Mouse (Mus musculus): ENCODE data around the gene Fbxw11. TPM values are rescaled to one million over a fixed set of nuclear protein-coding genes. Genes with fewer than 3 reads are reported as not detected.
"Not testable (repeated sequence)": the region's sequence is repeated elsewhere in the genome, so short reads cannot be mapped to it uniquely, and the experiment has no call there.

The Fbxw11 gene
- polyA plus RNA-seq, 1 experiment from 2014 or later, result 61.7 TPM

DNA sequence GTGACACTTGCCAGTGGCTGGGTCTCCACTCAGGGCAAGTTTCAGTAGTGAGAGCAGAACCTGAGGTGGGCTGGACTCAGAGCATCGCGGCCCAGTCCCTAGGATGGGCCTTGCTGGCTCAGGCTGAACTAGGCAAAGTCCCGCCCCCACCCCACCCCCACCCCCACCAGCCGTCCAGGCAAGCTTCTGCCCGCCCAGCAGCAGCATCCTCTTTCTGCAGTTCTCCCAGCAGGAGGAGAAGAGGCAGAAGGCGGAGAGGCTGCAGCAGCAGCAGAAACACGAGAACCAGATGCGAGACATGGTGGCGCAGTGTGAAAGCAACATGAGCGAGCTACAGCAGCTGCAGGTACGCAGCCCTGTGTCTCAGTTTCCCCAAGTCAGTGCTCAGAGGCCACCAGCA, 27.0 kb upstream of the Fbxw11 start:
- no peak for ATAC-seq (ENCODE audit: insufficient read depth, low FRiP score, low read depth)
- H3K4me1 ChIP-seq, result peaks cover 16% of the 10 kb centered on the region
- no peak overlapping the region for H3K27ac ChIP-seq
- no peak overlapping the region for H3K4me2 ChIP-seq
- H3K9me3 ChIP-seq, result no peaks in the 10 kb centered on the region
- no peaks in the 10 kb centered on the region for H3K27me3 ChIP-seq (replicated peaks)
- 30% methylated on average over 11 of the region's 11 CpGs for WGBS
- no peaks in the 10 kb centered on the region for H3K36me3 ChIP-seq
- no peak overlapping the region for H3K9ac ChIP-seq
- H3K4me3 ChIP-seq (replicated peaks), result no peak overlapping the region

- no peak for ATAC-seq (ENCODE audit: insufficient read depth, low FRiP score, low read depth)
- Histone ChIP-seq H3K9ac (no peak overlapping the region), H3K4me1 (peaks cover 16% of the 10 kb centered on the region), H3K9me3 (no peaks in the 10 kb centered on the region), H3K27me3 (replicated peaks) (no peaks in the 10 kb centered on the region), H3K27ac (no peak overlapping the region), H3K4me2 (no peak overlapping the region), H3K36me3 (no peaks in the 10 kb centered on the region), H3K4me3 (replicated peaks) (no peak overlapping the region)
- WGBS, result 61% methylated on average over 6 of the region's 6 CpGs
Measured at GRCm38 (mm10) chr11:32616091-32616490, 26.4 kb upstream of the Fbxw11 start.

DNA sequence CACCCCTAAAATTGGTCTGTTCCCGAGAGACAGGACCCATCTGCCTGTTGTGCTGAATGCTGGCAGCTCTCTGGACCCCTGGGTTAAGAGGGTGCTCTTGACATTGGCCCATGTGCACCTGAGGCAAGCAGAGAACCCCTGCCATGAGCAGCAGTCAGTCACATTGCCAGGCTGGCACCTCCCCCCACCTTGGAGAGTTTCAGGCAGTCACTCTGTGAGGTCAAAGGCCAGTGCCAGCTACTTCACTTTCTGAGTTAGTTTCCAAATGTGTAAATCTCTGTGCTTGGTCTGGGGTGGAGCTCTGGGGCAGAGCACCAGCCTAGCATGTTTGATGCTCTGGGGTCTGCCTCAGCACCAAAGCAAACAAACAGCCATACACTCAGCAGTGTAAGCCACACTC, 24.5 kb upstream of the Fbxw11 start:
- no peak for ATAC-seq (ENCODE audit: insufficient read depth, low FRiP score, low read depth)
- H3K9ac ChIP-seq, result no peak overlapping the region
- no peaks in the 10 kb centered on the region for H3K27me3 ChIP-seq (replicated peaks)
- H3K4me2 ChIP-seq, result no peak overlapping the region
- WGBS, result 88% methylated on average over 1 of the region's 1 CpGs
- H3K36me3 ChIP-seq, result no peaks in the 10 kb centered on the region
- H3K4me3 ChIP-seq (replicated peaks), result no peak overlapping the region
- H3K4me1 ChIP-seq, result peaks cover 16% of the 10 kb centered on the region
- H3K27ac ChIP-seq, result no peak overlapping the region
- no peaks in the 10 kb centered on the region for H3K9me3 ChIP-seq

- not testable (repeated sequence) for H3K4me3 ChIP-seq (replicated peaks); ATAC-seq (ENCODE audit: insufficient read depth, low FRiP score, low read depth); H3K36me3 ChIP-seq; H3K9me3 ChIP-seq; H3K9ac ChIP-seq; H3K4me2 ChIP-seq; H3K27me3 ChIP-seq (replicated peaks)
- Histone ChIP-seq H3K27ac (peak overlapping the region; percentile 84), H3K4me1 (peaks cover 16% of the 10 kb centered on the region)
- 89% methylated on average over 5 of the region's 5 CpGs for WGBS
Measured at GRCm38 (mm10) chr11:32618641-32619040, 23.9 kb upstream of the Fbxw11 start.

DNA sequence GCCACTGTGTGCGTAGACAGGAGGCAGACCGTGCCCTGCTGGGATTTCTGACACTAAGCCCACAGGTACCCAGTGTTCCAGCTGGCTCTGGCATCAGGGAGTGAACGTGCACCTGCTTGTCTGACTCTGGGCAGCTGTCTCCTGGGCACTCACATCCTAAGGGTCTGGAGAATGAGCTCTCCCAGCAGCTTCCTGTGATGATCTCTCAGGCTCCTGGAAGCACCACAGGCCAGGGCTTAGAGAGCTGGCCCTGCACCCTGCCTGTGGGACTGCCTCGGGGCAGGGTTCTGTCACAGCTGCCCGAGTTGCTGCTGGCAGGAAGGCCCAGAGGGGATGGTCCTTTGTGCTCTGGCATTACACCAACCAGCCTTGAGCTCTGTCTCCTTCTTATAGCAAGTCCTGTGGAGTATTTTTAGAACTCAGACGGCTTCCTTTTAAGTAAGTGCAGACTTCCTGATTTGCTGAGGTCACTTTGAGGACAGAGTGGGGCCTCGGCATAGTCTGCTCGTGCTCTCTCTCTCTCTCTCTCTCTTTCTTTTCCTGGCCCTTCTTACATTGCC, 23.2 kb upstream of the Fbxw11 start:
- WGBS, result 27% methylated on average over 8 of the region's 8 CpGs
- ATAC-seq (ENCODE audit: insufficient read depth, low FRiP score, low read depth), result peak; percentile 81
- no peak overlapping the region for H3K9ac ChIP-seq
- no peak overlapping the region for H3K4me3 ChIP-seq (replicated peaks)
- peak overlapping the region; percentile 84 for H3K27ac ChIP-seq
- H3K4me1 ChIP-seq, result peaks cover 16% of the 10 kb centered on the region
- no peaks in the 10 kb centered on the region for H3K9me3 ChIP-seq
- H3K36me3 ChIP-seq, result no peaks in the 10 kb centered on the region
- H3K4me2 ChIP-seq, result peak overlapping the region; percentile 29
- no peaks in the 10 kb centered on the region for H3K27me3 ChIP-seq (replicated peaks)

DNA sequence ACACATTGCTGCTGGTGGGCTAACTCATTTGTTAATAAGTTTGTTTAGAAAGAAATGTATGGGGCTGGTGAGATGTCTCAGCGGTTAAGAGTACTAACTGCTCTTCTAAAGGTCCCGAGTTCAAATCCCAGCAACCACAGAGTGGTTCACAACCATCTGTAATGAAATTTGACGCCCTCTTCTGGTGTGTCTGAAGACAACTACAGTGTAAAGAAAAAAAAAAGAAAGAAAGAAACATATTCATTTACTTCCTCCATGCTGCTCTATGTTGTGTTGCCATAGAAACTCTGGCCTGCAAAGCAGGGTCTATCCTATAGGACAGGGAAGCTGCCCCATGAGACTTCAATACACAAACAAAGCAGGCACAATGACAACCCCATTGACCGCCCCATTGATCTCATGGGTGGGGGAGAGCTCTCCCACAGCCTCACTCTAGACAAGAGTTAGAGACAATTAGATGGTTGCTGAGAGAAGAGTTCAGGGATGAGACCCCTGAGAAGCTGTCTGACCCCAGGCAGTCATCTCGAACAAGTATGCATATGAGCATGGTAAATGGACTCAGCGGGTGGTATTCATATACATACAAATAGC, 22.6 kb upstream of the Fbxw11 start:
- peak overlapping the region; percentile 84; the same call in 1 of the 2 replicates for H3K27ac ChIP-seq
- peaks cover 16% of the 10 kb centered on the region for H3K4me1 ChIP-seq
- no peak overlapping the region for H3K9ac ChIP-seq
- 79% methylated on average over 6 of the region's 6 CpGs for WGBS
- no peaks in the 10 kb centered on the region for H3K36me3 ChIP-seq
- H3K4me3 ChIP-seq (replicated peaks), result no peak overlapping the region
- no peak overlapping the region for H3K4me2 ChIP-seq
- no peak for ATAC-seq (ENCODE audit: insufficient read depth, low FRiP score, low read depth)
- H3K27me3 ChIP-seq (replicated peaks), result no peaks in the 10 kb centered on the region
- no peaks in the 10 kb centered on the region for H3K9me3 ChIP-seq

DNA sequence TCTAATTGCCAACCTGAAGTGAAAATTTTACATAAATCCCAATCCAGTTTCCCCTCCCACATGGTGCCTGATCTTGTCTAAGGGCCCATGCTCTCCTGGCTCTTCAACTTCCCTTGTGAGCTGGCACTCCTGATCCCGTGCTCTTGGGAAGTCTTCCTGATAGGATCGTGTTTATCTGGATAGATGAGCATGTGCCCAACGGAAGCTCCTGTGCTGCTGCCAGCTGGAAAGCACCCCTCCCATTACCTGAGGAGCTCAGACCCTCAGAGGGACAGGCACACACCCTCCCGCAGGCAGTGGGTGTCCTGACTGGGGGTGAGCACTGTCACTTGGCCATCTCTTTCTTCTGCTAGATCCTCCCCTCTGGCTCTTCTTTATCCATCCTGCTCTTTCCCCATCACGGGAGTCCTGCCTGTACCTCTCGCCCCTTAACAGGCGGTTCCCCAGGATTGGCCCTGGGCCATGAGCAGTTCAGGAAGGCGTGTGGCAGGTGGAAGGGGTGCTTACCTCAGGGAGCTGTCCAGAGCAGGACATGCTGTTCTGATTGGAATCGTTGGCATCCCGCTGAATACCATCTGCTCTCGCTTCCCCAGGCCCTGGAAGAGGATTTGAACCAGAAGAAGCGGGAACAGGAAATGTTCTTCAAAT, 20.6 kb upstream of the Fbxw11 start:
- Histone ChIP-seq H3K4me3 (replicated peaks) (no peak overlapping the region), H3K27ac (no peak overlapping the region), H3K4me1 (peaks cover 10% of the 10 kb centered on the region), H3K36me3 (no peaks in the 10 kb centered on the region), H3K27me3 (replicated peaks) (no peaks in the 10 kb centered on the region), H3K9ac (no peak overlapping the region), H3K9me3 (no peaks in the 10 kb centered on the region), H3K4me2 (no peak overlapping the region)
- 76% methylated on average over 12 of the region's 12 CpGs for WGBS
- no peak for ATAC-seq (ENCODE audit: insufficient read depth, low FRiP score, low read depth)

- H3K36me3 ChIP-seq, result no peaks in the 10 kb centered on the region
- no peaks in the 10 kb centered on the region for H3K9me3 ChIP-seq
- H3K27me3 ChIP-seq (replicated peaks), result no peaks in the 10 kb centered on the region
- H3K4me1 ChIP-seq, result peaks cover 10% of the 10 kb centered on the region
- no peak overlapping the region for H3K9ac ChIP-seq
- H3K27ac ChIP-seq, result no peak overlapping the region
- WGBS, result 80% methylated on average over 13 of the region's 13 CpGs
- no peak overlapping the region for H3K4me3 ChIP-seq (replicated peaks)
- no peak overlapping the region for H3K4me2 ChIP-seq
- ATAC-seq (ENCODE audit: insufficient read depth, low FRiP score, low read depth), result no peak
Measured at GRCm38 (mm10) chr11:32622479-32623190, 19.9 kb upstream of the Fbxw11 start.

- WGBS, result 84% methylated on average over 5 of the region's 5 CpGs
- Histone ChIP-seq H3K9me3 (no peaks in the 10 kb centered on the region), H3K4me1 (peaks cover 10% of the 10 kb centered on the region), H3K9ac (no peak overlapping the region), H3K36me3 (no peaks in the 10 kb centered on the region), H3K27ac (no peak overlapping the region), H3K4me3 (replicated peaks) (no peak overlapping the region), H3K4me2 (no peak overlapping the region), H3K27me3 (replicated peaks) (0 out of 2 replicates have a peak, but pooled peaks cover 3% of the 10 kb centered on the region)
- no peak for ATAC-seq (ENCODE audit: insufficient read depth, low FRiP score, low read depth)
Measured at GRCm38 (mm10) chr11:32623236-32623635, 19.3 kb upstream of the Fbxw11 start.

GRCm38 (mm10) chr11:32623912-32624311, 18.6 kb upstream of the Fbxw11 start:
- H3K27me3 ChIP-seq (replicated peaks), result 0 out of 2 replicates have a peak, but pooled peaks cover 3% of the 10 kb centered on the region
- H3K9ac ChIP-seq, result no peak overlapping the region
- no peak overlapping the region for H3K4me3 ChIP-seq (replicated peaks)
- peaks cover 9% of the 10 kb centered on the region for H3K4me1 ChIP-seq
- ATAC-seq (ENCODE audit: insufficient read depth, low FRiP score, low read depth), result no peak
- H3K9me3 ChIP-seq, result no peaks in the 10 kb centered on the region
- 86% methylated on average over 6 of the region's 6 CpGs for WGBS
- no peaks in the 10 kb centered on the region for H3K36me3 ChIP-seq
- H3K4me2 ChIP-seq, result no peak overlapping the region
- H3K27ac ChIP-seq, result no peak overlapping the region

DNA sequence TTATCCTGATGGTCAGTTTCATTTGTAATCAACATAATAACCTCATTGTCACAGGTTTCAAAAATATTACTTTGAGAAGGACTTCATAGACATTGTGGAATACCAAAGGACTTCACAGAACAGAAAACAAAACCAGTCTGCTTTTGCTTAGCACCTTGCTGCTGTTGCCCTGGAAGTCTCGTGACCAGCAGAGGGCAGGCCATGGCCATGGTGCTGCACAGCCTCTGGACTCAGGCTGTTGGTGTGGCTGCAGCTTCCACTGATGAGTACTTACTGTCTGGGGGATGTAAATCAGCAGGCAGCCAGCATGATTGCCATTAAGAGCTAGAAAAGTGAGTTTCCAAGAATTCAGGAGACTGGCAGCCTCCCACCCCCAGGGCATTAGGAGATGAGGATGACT, 16.8 kb upstream of the Fbxw11 start:
- no peaks in the 10 kb centered on the region for H3K9me3 ChIP-seq
- no peak overlapping the region for H3K27ac ChIP-seq
- no peaks in the 10 kb centered on the region for H3K4me1 ChIP-seq
- WGBS, result 43% methylated on average over 1 of the region's 1 CpGs
- 0 out of 2 replicates have a peak, but pooled peaks cover 3% of the 10 kb centered on the region for H3K27me3 ChIP-seq (replicated peaks)
- no peaks in the 10 kb centered on the region for H3K36me3 ChIP-seq
- no peak overlapping the region for H3K9ac ChIP-seq
- H3K4me2 ChIP-seq, result no peak overlapping the region
- no peak for ATAC-seq (ENCODE audit: insufficient read depth, low FRiP score, low read depth)
- H3K4me3 ChIP-seq (replicated peaks), result no peak overlapping the region

GRCm38 (mm10) chr11:32626079-32626478, 16.4 kb upstream of the Fbxw11 start:
- 76% methylated on average over 6 of the region's 6 CpGs for WGBS
- no peak overlapping the region for H3K9ac ChIP-seq
- ATAC-seq (ENCODE audit: insufficient read depth, low FRiP score, low read depth), result no peak
- H3K4me2 ChIP-seq, result no peak overlapping the region
- 0 out of 2 replicates have a peak, but pooled peaks cover 3% of the 10 kb centered on the region for H3K27me3 ChIP-seq (replicated peaks)
- no peaks in the 10 kb centered on the region for H3K4me1 ChIP-seq
- no peaks in the 10 kb centered on the region for H3K9me3 ChIP-seq
- no peaks in the 10 kb centered on the region for H3K36me3 ChIP-seq
- H3K4me3 ChIP-seq (replicated peaks), result no peak overlapping the region
- no peak overlapping the region for H3K27ac ChIP-seq

Measured in stomach, embryonic 15.5 days (tissue).